Mouse (Mus musculus) layer of hippocampus, postnatal 25 days (tissue): ENCODE results near the gene Defb35. TPM values are rescaled to one million over a fixed set of nuclear protein-coding genes. Genes with fewer than 3 reads are reported as not detected.
A peak's percentile ranks its signal among the peaks of the same experiment; 100 is the strongest.
"Not testable (repeated sequence)": the region's sequence is repeated elsewhere in the genome, so short reads cannot be mapped to it uniquely, and the experiment has no call there.

ENCODE experiments used
- DNase-seq, 2 experiments: peaks; one replicate each; pipeline ENCODE4 v3.0.0; 2022; ENCODE audit warnings: mixed read lengths in 2 of 2, low spot score in 1 of 2; ENCODE audit errors: extremely low spot score in 1 of 2
- total RNA-seq, 2 experiments: library from RNA; stranded (reverse); gene quantifications; 2 replicates each; pipeline ENCODE4 v1.2.3; 2021

Gene Defb35
- total RNA-seq = not detected

DNA sequence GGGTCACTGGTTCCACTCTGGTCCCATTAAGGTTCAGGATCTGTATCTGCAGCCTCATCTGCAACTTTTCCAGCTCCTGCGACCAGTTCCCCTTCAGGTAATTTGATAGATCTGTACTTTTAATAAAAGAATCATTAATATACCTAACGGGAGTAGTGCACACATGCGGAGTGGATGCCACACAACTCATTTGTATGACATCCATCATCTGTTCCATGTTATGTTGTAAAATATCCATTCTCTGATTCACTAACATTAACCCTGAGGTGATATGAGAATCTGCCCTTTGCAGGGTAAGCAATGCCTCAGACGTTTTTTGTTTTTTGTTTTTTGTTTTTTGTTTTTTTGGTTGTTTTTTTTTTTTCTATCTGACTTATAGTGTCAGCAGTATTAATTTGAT lies at the start of gene Defb35:
TSS of gene Defb35 (plus strand) at position 301 of the 400 bp plus-strand sequence.
- DNase-seq = not testable (repeated sequence)

- not testable (repeated sequence) for DNase-seq
These were observed 31.9 kb upstream of the Defb35 start, which contains the start of gene Defb11 for GRCm38 (mm10) chr8:21906290-21906689. Gene Defb11, minus strand, starts transcription at chr8:21906412.

DNA sequence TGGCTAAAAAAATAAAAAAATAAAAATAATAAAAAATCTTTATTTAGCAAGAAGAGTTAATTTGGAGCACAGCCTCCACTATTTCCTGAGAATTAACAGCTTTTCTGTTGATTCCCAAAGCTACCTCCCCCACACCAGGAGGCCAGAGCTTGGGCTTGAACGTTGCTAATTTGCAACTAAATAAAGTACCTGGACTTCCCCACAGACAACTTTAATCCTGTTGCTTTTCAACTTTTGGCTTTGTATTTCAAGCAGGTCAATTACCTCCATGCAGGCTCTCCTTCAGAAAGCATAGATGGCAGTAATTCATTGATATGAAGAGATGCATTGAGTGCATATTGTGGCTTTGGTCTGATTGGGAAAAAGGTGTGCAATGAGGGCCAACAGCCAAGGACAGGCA lies 26.2 kb upstream of the Defb35 start:
- DNase-seq = no peak

DNA sequence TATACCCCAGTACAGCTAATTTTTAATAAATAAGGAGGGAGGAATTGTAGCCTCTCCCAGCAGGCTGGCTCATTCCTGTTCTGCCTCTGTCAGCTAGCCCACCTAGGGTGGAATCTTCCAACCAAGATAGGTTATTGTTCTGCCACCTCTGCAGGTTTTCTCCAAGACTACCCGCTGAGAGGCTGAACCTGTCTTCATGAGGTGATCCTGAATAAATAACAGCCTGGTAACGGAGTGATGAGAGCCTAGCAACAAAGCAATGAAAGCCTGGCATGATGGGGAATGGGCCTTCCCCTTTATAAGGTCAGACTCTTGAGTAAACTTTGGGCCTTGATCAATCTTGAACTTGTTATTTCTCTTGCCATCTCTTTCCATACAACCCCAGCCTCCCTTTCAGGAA lies 25.6 kb upstream of the Defb35 start:
- DNase-seq = no peak

DNA sequence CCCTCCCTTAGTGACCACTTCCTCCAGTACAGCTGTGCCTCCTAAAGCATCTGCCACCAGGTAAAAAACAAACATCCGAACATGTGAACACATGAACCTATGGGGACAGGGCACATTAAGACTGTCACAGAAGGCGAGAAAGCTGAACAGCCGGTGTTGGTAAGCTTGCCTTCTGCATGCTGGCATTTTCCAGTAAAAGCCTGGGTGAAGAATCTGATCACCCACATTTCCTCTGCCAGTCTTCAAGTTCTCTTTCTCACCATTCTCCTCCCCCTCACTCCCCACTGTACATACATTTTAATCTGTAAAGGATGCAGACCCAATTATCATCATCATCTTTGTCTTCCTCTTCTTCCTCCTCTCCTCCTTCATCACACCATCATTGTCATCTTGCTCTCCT lies 22.5 kb upstream of the Defb35 start:
- DNase-seq = peak; percentile 3 to 7

DNA sequence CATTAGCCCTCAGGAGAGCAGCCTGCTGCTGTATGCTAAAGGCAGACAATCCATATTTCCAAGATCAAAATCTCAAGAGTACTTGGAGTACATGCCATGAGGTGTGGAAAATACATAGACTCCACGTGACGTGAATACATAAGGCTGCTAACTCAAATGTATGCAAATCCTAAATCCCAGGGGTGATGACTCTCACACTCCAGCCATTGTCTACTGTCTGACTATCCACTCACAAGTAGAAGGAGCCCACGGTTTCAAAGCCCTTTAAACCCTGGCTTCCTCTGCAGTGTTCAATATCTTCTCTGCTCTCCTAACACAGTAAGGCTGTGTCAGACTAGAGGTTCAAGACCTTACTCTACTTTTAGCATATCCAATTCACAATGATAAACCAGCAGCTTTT lies 7.4 kb upstream of the Defb35 start:
- DNase-seq = not testable (repeated sequence)

- DNase-seq = no peak
These were observed 5.5 kb upstream of the Defb35 start, which contains the start of gene Defb15 for GRCm38 (mm10) chr8:21932610-21933009. Gene Defb15, minus strand, starts transcription at chr8:21932710.

GRCm38 (mm10) chr8:21946462-21946861 lies 8.3 kb downstream of the Defb35 start, which contains the start of gene Defb13:
Gene Defb13, plus strand, starts transcription at chr8:21946762.
- no peak for DNase-seq

DNA sequence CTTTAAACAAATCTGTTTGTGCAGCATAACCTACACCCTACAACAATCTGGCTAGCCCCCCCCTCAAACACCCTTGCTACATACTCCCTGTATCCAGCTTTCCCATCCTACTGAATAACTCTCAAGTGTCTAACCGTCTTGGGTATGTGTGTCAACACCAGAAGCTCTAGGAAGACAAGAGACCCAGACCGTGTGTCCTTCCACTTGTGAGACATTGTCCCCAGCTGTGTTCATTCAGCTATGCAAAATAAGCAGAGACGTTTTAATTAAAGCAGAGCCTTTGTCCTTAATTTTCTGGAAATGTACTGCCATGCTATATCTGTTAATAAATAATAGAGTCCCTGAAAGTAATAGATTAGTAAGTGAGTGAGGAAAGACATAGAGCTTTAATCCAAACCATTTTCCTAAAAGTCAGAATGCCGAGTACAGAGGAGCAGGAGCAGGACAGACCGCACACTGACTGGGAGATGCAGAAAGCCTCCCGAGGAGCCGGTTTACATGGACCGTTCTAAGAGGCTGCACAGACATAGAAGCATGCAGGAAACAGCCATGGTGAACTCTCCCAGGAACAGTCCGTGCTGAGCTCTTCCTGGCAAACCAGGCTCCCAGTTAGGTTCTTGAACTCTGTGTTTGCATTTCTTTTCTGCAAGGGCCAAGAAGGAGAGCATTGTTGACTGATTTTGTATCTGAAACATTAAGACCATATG lies 9.3 kb downstream of the Defb35 start:
- DNase-seq = no peak

GRCm38 (mm10) chr8:21955321-21955720 lies 17.2 kb downstream of the Defb35 start:
- peak; percentile 12 to 61 for DNase-seq

DNA sequence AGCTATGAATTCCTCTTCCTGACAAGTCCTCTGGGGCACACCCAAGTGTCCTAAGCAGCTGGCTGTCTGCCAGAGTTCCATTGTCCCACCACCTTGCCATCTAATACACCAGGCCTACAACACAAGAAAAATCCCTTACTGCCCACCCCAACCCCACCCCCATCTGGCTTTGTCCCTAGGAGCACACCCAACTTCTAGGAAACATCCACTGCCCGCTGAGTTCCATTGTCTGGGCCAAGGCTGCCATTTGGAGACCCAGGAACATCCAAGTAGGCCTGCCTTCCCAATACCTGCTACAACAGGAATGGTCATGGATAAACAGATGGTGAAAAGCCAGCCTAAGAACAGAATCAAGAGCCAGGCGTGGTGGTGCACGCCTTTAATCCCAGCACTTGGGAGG lies 18.2 kb downstream of the Defb35 start:
- DNase-seq = no peak

GRCm38 (mm10) chr8:21958414-21958813 lies 20.3 kb downstream of the Defb35 start, which contains the start of gene Fam90a1a:
Gene Fam90a1a, plus strand, starts transcription at chr8:21958714.
- DNase-seq = no peak

DNA sequence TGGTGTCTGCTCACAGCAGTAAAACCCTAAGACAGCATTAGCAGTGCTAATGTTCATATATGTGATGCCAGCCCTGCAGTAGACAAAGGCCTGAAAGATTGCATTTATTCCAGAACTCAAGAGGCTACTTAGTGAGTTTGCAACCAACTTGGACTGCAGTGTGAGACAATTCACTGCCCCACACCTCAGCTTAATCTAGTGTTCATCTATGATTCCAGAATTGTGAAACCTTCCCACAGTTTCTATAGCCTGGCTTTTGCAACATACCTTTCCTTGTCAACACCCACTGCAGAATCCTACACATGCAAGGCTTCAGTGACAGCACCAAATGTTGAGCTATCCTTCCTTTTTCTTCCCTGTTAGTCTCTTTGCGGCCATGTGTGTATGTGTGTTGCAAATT lies 28.5 kb downstream of the Defb35 start:
- DNase-seq = no peak

GRCm38 (mm10) chr8:21969475-21969874 lies 31.3 kb downstream of the Defb35 start, which contains the start of gene Ccdc70:
Gene Ccdc70, plus strand, starts transcription at chr8:21969775.
- DNase-seq = no peak

- no peak for DNase-seq
These were observed 40.0 kb downstream of the Defb35 start for GRCm38 (mm10) chr8:21978193-21978592.

DNA sequence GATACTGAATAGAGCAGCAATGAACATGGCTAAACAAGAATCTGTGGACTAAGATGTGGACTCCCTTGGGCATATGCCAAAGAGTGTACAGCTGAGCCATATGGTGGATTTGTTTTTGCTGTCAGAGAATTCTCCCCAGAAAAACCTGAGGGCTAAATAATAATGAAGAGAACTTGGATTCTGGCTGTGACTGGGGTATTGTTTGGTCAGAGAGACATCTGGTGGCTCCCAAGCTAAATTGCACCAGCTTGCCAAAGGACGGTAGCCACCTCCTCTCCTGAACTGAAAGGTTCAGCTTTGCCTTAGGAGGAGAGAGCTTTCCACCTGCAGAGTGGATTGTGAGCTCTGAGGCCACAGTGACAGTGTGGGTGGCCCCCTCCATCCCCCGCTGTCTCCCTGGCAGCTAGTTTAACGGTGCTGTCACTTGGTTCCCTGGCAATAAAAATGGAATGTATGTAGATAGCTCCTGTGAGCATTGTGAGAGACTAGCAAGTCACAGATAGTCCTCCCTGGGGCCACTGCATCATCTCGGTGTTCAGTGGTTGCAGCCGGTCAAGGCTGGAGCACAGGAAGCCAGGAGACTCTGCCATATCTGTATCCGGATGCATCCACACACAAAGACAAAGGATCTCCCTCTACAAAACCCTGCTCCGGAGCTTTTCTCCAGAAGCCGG lies 43.6 kb downstream of the Defb35 start:
- DNase-seq = peak in 1 of 2 experiments; percentile 6

Other genes with a start within 250 kb of the Defb35 start
- not detected for gene AY761184, start 234.7 kb upstream of the Defb35 start, total RNA-seq
- not detected for gene Defa24, start 203.9 kb upstream of the Defb35 start, total RNA-seq
- gene Defb50, start 114.8 kb upstream of the Defb35 start, total RNA-seq = not detected
- gene Defb2, start 98.4 kb upstream of the Defb35 start, total RNA-seq = not detected
- gene Defb10, start 79.5 kb upstream of the Defb35 start, total RNA-seq = not detected
- not detected for gene Defb9, start 52.9 kb upstream of the Defb35 start, total RNA-seq
- 1 to 10 TPM in 1 of 2 experiments, not detected in 1; 1.9 TPM for gene Defb11, start 31.9 kb upstream of the Defb35 start, total RNA-seq
- not detected for gene Defb15, start 5.6 kb upstream of the Defb35 start, total RNA-seq
- gene Defb13, start 8.4 kb downstream of the Defb35 start, total RNA-seq = not detected
- not detected for gene Fam90a1a, start 20.4 kb downstream of the Defb35 start, total RNA-seq
- not detected for gene Ccdc70, start 31.4 kb downstream of the Defb35 start, total RNA-seq
- gene Atp7b, start 122.0 kb downstream of the Defb35 start, total RNA-seq = 1 to 10 TPM; 2.3 to 2.5 TPM
- gene Alg11, start 122.4 kb downstream of the Defb35 start, total RNA-seq = 10 to 100 TPM; 34.2 to 39.1 TPM
- under 1 TPM; 0.34 to 0.47 TPM for gene Nek5, start 186.7 kb downstream of the Defb35 start, total RNA-seq
- 1 to 10 TPM; 2.5 to 2.8 TPM for gene Nek3, start 228.1 kb downstream of the Defb35 start, total RNA-seq
- 1 to 10 TPM; 1.4 to 1.9 TPM for gene Ckap2, start 247.5 kb downstream of the Defb35 start, total RNA-seq